21 mouse cellular contexts compared by ENCODE assay signal in the genomic region with DNA sequence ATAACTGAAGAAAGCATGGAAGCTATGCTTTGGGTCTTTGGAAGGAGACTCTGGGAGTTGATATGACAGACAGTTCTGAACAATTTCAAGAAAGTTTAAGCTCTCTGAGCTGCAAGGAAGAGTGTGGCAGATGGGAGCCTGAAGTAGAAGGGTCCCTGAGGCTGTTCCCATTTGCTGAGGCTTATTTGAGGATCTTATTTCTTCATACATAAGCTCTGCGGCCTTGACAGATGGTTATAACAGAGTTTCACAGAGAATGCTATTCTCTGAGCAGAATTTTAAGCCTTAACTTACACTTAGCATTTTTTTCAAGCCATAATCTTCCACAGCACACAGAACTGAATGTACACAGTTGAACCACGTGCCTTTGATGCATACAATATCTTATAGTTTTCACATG.
DNase-seq lines count a peak whose midpoint lies in the region; ATAC-seq and TF ChIP-seq lines count a peak whose summit lies in the region.
"Had no signal": no experiment of that assay in that cellular context is flagged by ENCODE, and none has a peak within 500 bp of the region (broad histone marks: within the 10 kb centered on the region; RNA-seq: fewer than 3 reads in every experiment).

No protein-coding gene starts in this region.

- no peaks in the 10 kb centered on the region for H3K36me3 ChIP-seq in forebrain, embryonic 13.5 days (ENCODE audit: poor library complexity, severe bottlenecking)
- H3K36me3 ChIP-seq in forebrain, embryonic 11.5 days (ENCODE audit: control insufficient read depth, insufficient read depth, low read length): no peaks in the 10 kb centered on the region
- H3K36me3 ChIP-seq in midbrain, postnatal 0 days (ENCODE audit: insufficient read depth, low read length): no peaks in the 10 kb centered on the region
- H3K36me3 ChIP-seq in midbrain, embryonic 10.5 days: no peaks in the 10 kb centered on the region
- no peaks in the 10 kb centered on the region for H3K36me3 ChIP-seq in heart, embryonic 10.5 days
- H3K36me3 ChIP-seq: hindbrain, embryonic 10.5 days; neural tube, embryonic 12.5 days; stomach, embryonic 15.5 days had no signal

- no peaks in the 10 kb centered on the region for H3K4me1 ChIP-seq in forebrain, embryonic 13.5 days
- H3K4me1 ChIP-seq in forebrain, embryonic 11.5 days (replicated peaks; ENCODE audit: control insufficient read depth, insufficient read depth, low read length): no peaks in the 10 kb centered on the region
- no peaks in the 10 kb centered on the region for H3K4me1 ChIP-seq in midbrain, postnatal 0 days (ENCODE audit: insufficient read depth, low read length)
- no peaks in the 10 kb centered on the region for H3K4me1 ChIP-seq in midbrain, embryonic 10.5 days
- H3K4me1 ChIP-seq in cortical plate, adult 2 months (ENCODE audit: control insufficient read depth, insufficient read depth, low read length): no peaks in the 10 kb centered on the region
- H3K4me1 ChIP-seq in heart, embryonic 10.5 days: no peaks in the 10 kb centered on the region
- H3K4me1 ChIP-seq: hindbrain, embryonic 10.5 days; neural tube, embryonic 12.5 days; stomach, embryonic 15.5 days had no signal

- H3K4me2 ChIP-seq in forebrain, embryonic 13.5 days: no peak overlapping the region
- no peak overlapping the region for H3K4me2 ChIP-seq in forebrain, embryonic 11.5 days (ENCODE audit: low read depth, low read length, severe bottlenecking)
- H3K4me2 ChIP-seq in midbrain, postnatal 0 days (ENCODE audit: low read depth, low read length, poor library complexity, severe bottlenecking): no peak overlapping the region
- H3K4me2 ChIP-seq: neural tube, embryonic 12.5 days; stomach, embryonic 15.5 days had no signal

- peak; percentile 57; the same call in 1 of the 2 replicates for ATAC-seq in forebrain, embryonic 13.5 days
- no peak for ATAC-seq in forebrain, embryonic 11.5 days (replicated peaks; ENCODE audit: low FRiP score)
- ATAC-seq in midbrain, postnatal 0 days (ENCODE audit: low FRiP score): no peak

- H3K27ac ChIP-seq in forebrain, embryonic 13.5 days: no peak overlapping the region
- H3K27ac ChIP-seq in forebrain, embryonic 11.5 days (ENCODE audit: low read depth, low read length): no peak overlapping the region
- no peak overlapping the region for H3K27ac ChIP-seq in midbrain, postnatal 0 days (ENCODE audit: low read depth, low read length)
- H3K27ac ChIP-seq in midbrain, embryonic 10.5 days (replicated peaks): no peak overlapping the region
- H3K27ac ChIP-seq in cortical plate, adult 2 months (ENCODE audit: insufficient read depth, low read length): peak overlapping the region; percentile 53; the same call in 1 of the 2 replicates
- peak overlapping the region; percentile 63 for H3K27ac ChIP-seq in left cerebral cortex, adult 2 months
- no peak overlapping the region for H3K27ac ChIP-seq in heart, embryonic 10.5 days
- H3K27ac ChIP-seq: hindbrain, embryonic 10.5 days; neural tube, embryonic 12.5 days; stomach, embryonic 15.5 days had no signal

- WGBS in forebrain, embryonic 13.5 days: 88% methylated on average over 2 of the region's 2 CpGs
- WGBS in forebrain, embryonic 11.5 days: 78% methylated on average over 2 of the region's 2 CpGs
- 44% methylated on average over 2 of the region's 2 CpGs for WGBS in midbrain, postnatal 0 days
- 76% methylated on average over 2 of the region's 2 CpGs for WGBS in midbrain, embryonic 10.5 days
- 78% methylated on average over 2 of the region's 2 CpGs for WGBS in heart, embryonic 10.5 days

- no peaks in the 10 kb centered on the region for H3K9me3 ChIP-seq in forebrain, embryonic 13.5 days (replicated peaks)
- no peaks in the 10 kb centered on the region for H3K9me3 ChIP-seq in forebrain, embryonic 11.5 days (ENCODE audit: control insufficient read depth, low read length)
- H3K9me3 ChIP-seq in midbrain, postnatal 0 days (ENCODE audit: low read length): no peaks in the 10 kb centered on the region
- H3K9me3 ChIP-seq in midbrain, embryonic 10.5 days (replicated peaks): no peaks in the 10 kb centered on the region
- no peaks in the 10 kb centered on the region for H3K9me3 ChIP-seq in heart, embryonic 10.5 days
- H3K9me3 ChIP-seq: hindbrain, embryonic 10.5 days; neural tube, embryonic 12.5 days; stomach, embryonic 15.5 days had no signal

- H3K27me3 ChIP-seq in forebrain, embryonic 13.5 days: no peaks in the 10 kb centered on the region
- no peaks in the 10 kb centered on the region for H3K27me3 ChIP-seq in forebrain, embryonic 11.5 days (ENCODE audit: control insufficient read depth, insufficient read depth, low read length)
- H3K27me3 ChIP-seq in midbrain, postnatal 0 days (ENCODE audit: insufficient read depth, low read length): no peaks in the 10 kb centered on the region
- H3K27me3 ChIP-seq in midbrain, embryonic 10.5 days (ENCODE audit: low read depth, poor library complexity, severe bottlenecking): peaks cover 10% of the 10 kb centered on the region
- no peaks in the 10 kb centered on the region for H3K27me3 ChIP-seq in heart, embryonic 10.5 days (ENCODE audit: insufficient read depth, poor library complexity, severe bottlenecking)
- H3K27me3 ChIP-seq: neural tube, embryonic 12.5 days; stomach, embryonic 15.5 days had no signal

- H3K9ac ChIP-seq in forebrain, embryonic 13.5 days: no peak overlapping the region
- no peak overlapping the region for H3K9ac ChIP-seq in forebrain, embryonic 11.5 days (ENCODE audit: low read length)
- no peak overlapping the region for H3K9ac ChIP-seq in midbrain, postnatal 0 days (replicated peaks; ENCODE audit: low read length, poor library complexity, severe bottlenecking)
- H3K9ac ChIP-seq: neural tube, embryonic 12.5 days; stomach, embryonic 15.5 days had no signal

- TF ChIP-seq POLR2A in cortical plate, adult 2 months (IDR thresholded peaks at IDR 0.05; ENCODE audit: extremely low read depth, insufficient read depth, low read length): no peak

- H3K4me3 ChIP-seq in forebrain, embryonic 13.5 days: no peak overlapping the region
- H3K4me3 ChIP-seq in forebrain, embryonic 11.5 days (ENCODE audit: low read depth, low read length): no peak overlapping the region
- no peak overlapping the region for H3K4me3 ChIP-seq in midbrain, postnatal 0 days (ENCODE audit: low read depth, low read length)
- no peak overlapping the region for H3K4me3 ChIP-seq in midbrain, embryonic 10.5 days
- H3K4me3 ChIP-seq in cortical plate, adult 2 months (ENCODE audit: insufficient read depth, low read length): no peak overlapping the region
- H3K4me3 ChIP-seq in left cerebral cortex, adult 2 months: no peak overlapping the region
- no peak overlapping the region for H3K4me3 ChIP-seq in heart, embryonic 10.5 days
- H3K4me3 ChIP-seq: hindbrain, embryonic 10.5 days; neural tube, embryonic 12.5 days; stomach, embryonic 15.5 days had no signal

- intact Hi-C loops in left cerebral cortex, adult 2 months (cut with DNase I): no loop called here

- TF ChIP-seq CTCF in midbrain, postnatal 0 days (IDR thresholded peaks at IDR 0.05): no peak
- no peak for TF ChIP-seq CTCF in cortical plate, adult 2 months (IDR thresholded peaks at IDR 0.05; ENCODE audit: extremely low read depth, insufficient read depth, low read length)
- TF ChIP-seq CTCF in left cerebral cortex, adult 2 months (IDR thresholded peaks at IDR 0.05): no peak

- no peak for DNase-seq in forebrain, embryonic 11.5 days (ENCODE audit: low spot score)
- DNase-seq in midbrain, postnatal 0 days (ENCODE audit: low spot score): peak; percentile 24
- DNase-seq in midbrain, embryonic 10.5 days (ENCODE audit: low spot score): no peak
- DNase-seq in left cerebral cortex, adult 2 months (ENCODE audit: extremely low spot score in 1 of 2, low spot score in 2 of 2): no peak
- DNase-seq in heart, embryonic 10.5 days (ENCODE audit: low spot score): no peak
- DNase-seq in testis, postnatal 10 days (ENCODE audit: low spot score): no peak
- DNase-seq: adrenal gland, postnatal 14 days; cerebellum, postnatal 14 days; gastrocnemius, postnatal 10 days; heart, adult 18-20 months; kidney, adult 8-10 months; kidney, postnatal 36 days; lung, adult 18-20 months; lung, postnatal 36 days; spleen, adult 18-20 months; thymus, postnatal 25 days had no signal

Comparison
In these comparisons a context has a peak if more than half of its experiments do, and no peak if none do; other contexts are left out.
1. H3K27ac ChIP-seq: peak in cortical plate, adult 2 months (single experiment) and left cerebral cortex, adult 2 months (single experiment); none in forebrain, embryonic 13.5 days (single experiment), forebrain, embryonic 11.5 days (single experiment), midbrain, postnatal 0 days (single experiment), midbrain, embryonic 10.5 days (single experiment) and heart, embryonic 10.5 days (single experiment).